Mouse (Mus musculus) left cerebral cortex, adult 11 months (tissue): ENCODE results near the gene Dirc2.

ENCODE experiments used
- DNase-seq: peaks from one replicate; pipeline ENCODE4 v3.0.0; 2022; ENCODE audit warnings: low spot score

Gene Dirc2

GRCm38 (mm10) chr16:35685027-35685426, 84.1 kb downstream of the Dirc2 start:
- no peak for DNase-seq

GRCm38 (mm10) chr16:35681327-35682108, 87.6 kb downstream of the Dirc2 start:
- DNase-seq: no peak

DNA sequence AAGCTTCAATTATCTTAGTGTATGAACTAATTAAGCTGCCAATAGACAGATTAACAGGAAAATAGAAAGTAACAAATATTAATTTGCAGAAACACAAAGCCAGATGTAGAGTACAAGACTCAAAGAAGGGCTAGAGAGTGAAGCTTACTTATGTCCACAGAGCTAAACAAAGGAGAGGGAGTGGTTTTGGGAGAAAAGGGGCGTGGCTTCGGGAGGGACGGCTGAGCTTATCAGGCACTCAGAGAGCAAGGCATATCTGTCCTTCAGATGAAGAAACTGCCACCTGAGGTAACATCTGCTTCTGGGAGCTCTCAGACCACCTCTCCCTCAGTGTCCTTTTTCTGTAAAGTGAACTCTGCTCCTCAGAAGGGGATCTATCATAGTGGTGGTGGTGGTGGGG, 90.7 kb downstream of the Dirc2 start:
- DNase-seq: no peak

GRCm38 (mm10) chr16:35677511-35678113, 91.5 kb downstream of the Dirc2 start:
- no peak for DNase-seq

GRCm38 (mm10) chr16:35664847-35665246, 104.3 kb downstream of the Dirc2 start:
- no peak for DNase-seq

GRCm38 (mm10) chr16:35663831-35664414, 105.2 kb downstream of the Dirc2 start:
- DNase-seq: no peak

- DNase-seq: no peak
Observed at GRCm38 (mm10) chr16:35660222-35660621, 108.9 kb downstream of the Dirc2 start.

DNA sequence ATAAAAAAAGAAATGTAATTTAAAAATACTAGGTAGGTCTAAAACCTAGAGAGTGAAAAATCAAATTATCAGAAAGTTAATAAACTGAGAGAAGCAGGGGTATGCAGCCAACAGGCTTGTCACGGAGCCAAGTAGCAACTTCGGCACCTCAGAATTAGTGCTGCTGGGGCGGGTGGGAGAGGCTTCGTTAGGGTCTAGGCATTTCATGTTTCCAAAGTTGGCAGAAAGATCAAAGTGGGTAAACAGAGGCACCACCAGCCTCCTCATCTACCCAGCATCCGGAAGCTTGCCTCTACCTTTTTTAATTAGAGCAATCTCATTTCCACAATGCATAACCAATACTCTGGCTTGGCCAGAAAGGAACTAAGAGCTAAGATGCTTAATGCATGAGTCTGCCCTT, 115.2 kb downstream of the Dirc2 start:
- DNase-seq: no peak

- DNase-seq: no peak
Observed at GRCm38 (mm10) chr16:35652706-35653105, 116.5 kb downstream of the Dirc2 start.

- DNase-seq: no peak
Observed at GRCm38 (mm10) chr16:35652206-35652605, 117.0 kb downstream of the Dirc2 start.

- no peak for DNase-seq
Observed at GRCm38 (mm10) chr16:35648862-35649261, 120.3 kb downstream of the Dirc2 start.
